Mouse (Mus musculus) hindbrain, embryonic 13.5 days (tissue): ENCODE results near the gene Arfgef2. TPM values are rescaled to one million over a fixed set of nuclear protein-coding genes. Genes with fewer than 3 reads are reported as not detected.

Source experiments
- ATAC-seq: fragments of 200-750 bp; cut with Nextera tagmentation; 2 replicates; pipeline ENCODE4 v1.8.0; 2017; ENCODE audit warnings: moderate TSS enrichment; ENCODE audit not compliant: low FRiP score
- H3K27ac ChIP-seq: fragments of 300-500 bp; sonication (generic); 2 replicates; pipeline ENCODE4 v1.5.1; 2015; ENCODE audit warnings: inconsistent platforms, mild to moderate bottlenecking, moderate library complexity
- H3K27me3 ChIP-seq: fragments of 300-500 bp; sonication (generic); 2 replicates; pipeline ENCODE4 v1.6.1; 2015; ENCODE audit warnings: mild to moderate bottlenecking, inconsistent platforms
- H3K36me3 ChIP-seq: fragments of 300-500 bp; sonication (generic); 2 replicates; pipeline ENCODE4 v1.6.1; 2015; ENCODE audit warnings: mild to moderate bottlenecking, inconsistent platforms
- H3K4me1 ChIP-seq: fragments of 300-500 bp; sonication (generic); replicated peaks from 2 replicates; pipeline ENCODE4 v1.6.1; 2015; ENCODE audit warnings: inconsistent platforms
- H3K4me2 ChIP-seq: fragments of 300-500 bp; sonication (generic); 2 replicates; pipeline ENCODE4 v1.6.1; 2015; ENCODE audit warnings: inconsistent platforms, mild to moderate bottlenecking, moderate library complexity
- H3K4me3 ChIP-seq: fragments of 300-500 bp; sonication (generic); 2 replicates; pipeline ENCODE4 v1.5.1; 2015; ENCODE audit warnings: mild to moderate bottlenecking, inconsistent platforms
- H3K9ac ChIP-seq: fragments of 300-500 bp; sonication (generic); 2 replicates; pipeline ENCODE4 v1.6.1; 2015; ENCODE audit warnings: mild to moderate bottlenecking, inconsistent platforms
- H3K9me3 ChIP-seq: fragments of 300-500 bp; sonication (generic); 2 replicates; pipeline ENCODE4 v1.6.1; 2016; ENCODE audit warnings: inconsistent platforms
- whole genome bisulfite sequencing: fragments of 180-500 bp; shearing (Covaris S2); methylation state at CpG from one replicate; pipeline ENCODE4 v1.1.7; 2015; 5-methylcytosine and 5-hydroxymethylcytosine counted together
- polyA plus RNA-seq: library from polyadenylated mRNA; unstranded; fragments of >200 nt; fragmentation: Nextera tagmentation; extraction: Ambion mirVana; gene quantifications from 2 replicates; pipeline ENCODE4 v1.2.1, GENCODE M21; 2015

The Arfgef2 gene
- polyA plus RNA-seq, 1 experiment from 2014 or later = 3.7 TPM

GRCm38 (mm10) chr2:166874675-166875280, 69.4 kb downstream of the Arfgef2 start:
- Histone ChIP-seq H3K27me3 (no peaks in the 10 kb centered on the region), H3K4me3 (no peak overlapping the region), H3K9me3 (no peaks in the 10 kb centered on the region), H3K27ac (no peak overlapping the region), H3K9ac (no peak overlapping the region), H3K4me2 (no peak overlapping the region), H3K36me3 (peaks cover 75% of the 10 kb centered on the region), H3K4me1 (no peaks in the 10 kb centered on the region)
- 77% methylated on average over 10 of the region's 10 CpGs for WGBS
- no peak for ATAC-seq

- H3K9me3 ChIP-seq = no peaks in the 10 kb centered on the region
- H3K9ac ChIP-seq = no peak overlapping the region
- H3K36me3 ChIP-seq = peaks cover 68% of the 10 kb centered on the region
- H3K4me2 ChIP-seq = no peak overlapping the region
- ATAC-seq = no peak
- H3K4me1 ChIP-seq = no peaks in the 10 kb centered on the region
- H3K27ac ChIP-seq = no peak overlapping the region
- H3K27me3 ChIP-seq = no peaks in the 10 kb centered on the region
- no peak overlapping the region for H3K4me3 ChIP-seq
- 90% methylated on average over 6 of the region's 6 CpGs for WGBS
These were observed 70.2 kb downstream of the Arfgef2 start for GRCm38 (mm10) chr2:166875561-166875960.

GRCm38 (mm10) chr2:166876331-166876730, 70.9 kb downstream of the Arfgef2 start:
- Histone ChIP-seq H3K36me3 (peaks cover 62% of the 10 kb centered on the region), H3K9ac (no peak overlapping the region), H3K27me3 (no peaks in the 10 kb centered on the region), H3K4me2 (no peak overlapping the region), H3K9me3 (no peaks in the 10 kb centered on the region), H3K4me1 (no peaks in the 10 kb centered on the region), H3K4me3 (no peak overlapping the region), H3K27ac (no peak overlapping the region)
- no peak for ATAC-seq
- 86% methylated on average over 10 of the region's 10 CpGs for WGBS

- no peak overlapping the region for H3K4me2 ChIP-seq
- peaks cover 37% of the 10 kb centered on the region for H3K36me3 ChIP-seq
- ATAC-seq = no peak
- H3K4me3 ChIP-seq = no peak overlapping the region
- H3K9ac ChIP-seq = no peak overlapping the region
- 79% methylated on average over 7 of the region's 7 CpGs for WGBS
- no peak overlapping the region for H3K27ac ChIP-seq
- H3K9me3 ChIP-seq = no peaks in the 10 kb centered on the region
- no peaks in the 10 kb centered on the region for H3K27me3 ChIP-seq
- H3K4me1 ChIP-seq = no peaks in the 10 kb centered on the region
These were observed 79.7 kb downstream of the Arfgef2 start for GRCm38 (mm10) chr2:166885066-166885465.

GRCm38 (mm10) chr2:166885619-166886018, 80.2 kb downstream of the Arfgef2 start:
- no peak overlapping the region for H3K4me3 ChIP-seq
- H3K4me2 ChIP-seq = no peak overlapping the region
- ATAC-seq = no peak

GRCm38 (mm10) chr2:166886231-166886630, 80.8 kb downstream of the Arfgef2 start:
- 80% methylated on average over 3 of the region's 3 CpGs for WGBS
- H3K4me1 ChIP-seq = no peaks in the 10 kb centered on the region

More at GRCm38 (mm10) chr2:166885619-166886018, 80.2 kb downstream of the Arfgef2 start:
- no peak overlapping the region for H3K27ac ChIP-seq
- H3K9ac ChIP-seq = no peak overlapping the region
- H3K4me1 ChIP-seq = no peaks in the 10 kb centered on the region
- H3K36me3 ChIP-seq = peaks cover 42% of the 10 kb centered on the region
- no peaks in the 10 kb centered on the region for H3K9me3 ChIP-seq
- H3K27me3 ChIP-seq = no peaks in the 10 kb centered on the region
- WGBS = 79% methylated on average over 10 of the region's 10 CpGs

GRCm38 (mm10) chr2:166887816-166888215, 82.4 kb downstream of the Arfgef2 start:
- Histone ChIP-seq H3K4me3 (no peak overlapping the region), H3K4me2 (no peak overlapping the region), H3K4me1 (no peaks in the 10 kb centered on the region), H3K9ac (no peak overlapping the region), H3K27me3 (no peaks in the 10 kb centered on the region), H3K9me3 (no peaks in the 10 kb centered on the region), H3K27ac (no peak overlapping the region), H3K36me3 (peaks cover 49% of the 10 kb centered on the region)
- no peak for ATAC-seq
- 33% methylated on average over 11 of the region's 11 CpGs for WGBS

More at GRCm38 (mm10) chr2:166886231-166886630, 80.8 kb downstream of the Arfgef2 start:
- Histone ChIP-seq H3K27ac (no peak overlapping the region), H3K9ac (no peak overlapping the region), H3K4me2 (no peak overlapping the region), H3K9me3 (no peaks in the 10 kb centered on the region), H3K36me3 (peaks cover 45% of the 10 kb centered on the region), H3K27me3 (no peaks in the 10 kb centered on the region), H3K4me3 (no peak overlapping the region)
- no peak for ATAC-seq

GRCm38 (mm10) chr2:166891366-166891880, 86.0 kb downstream of the Arfgef2 start:
- no peaks in the 10 kb centered on the region for H3K4me1 ChIP-seq
- peaks cover 48% of the 10 kb centered on the region for H3K36me3 ChIP-seq
- no peak overlapping the region for H3K4me3 ChIP-seq
- no peak overlapping the region for H3K27ac ChIP-seq
- WGBS = 74% methylated on average over 9 of the region's 9 CpGs
- no peaks in the 10 kb centered on the region for H3K27me3 ChIP-seq
- no peaks in the 10 kb centered on the region for H3K9me3 ChIP-seq
- no peak for ATAC-seq
- H3K9ac ChIP-seq = no peak overlapping the region
- H3K4me2 ChIP-seq = no peak overlapping the region

- Histone ChIP-seq H3K36me3 (peaks cover 47% of the 10 kb centered on the region), H3K4me2 (no peak overlapping the region), H3K9me3 (no peaks in the 10 kb centered on the region), H3K4me1 (no peaks in the 10 kb centered on the region), H3K4me3 (no peak overlapping the region), H3K9ac (no peak overlapping the region), H3K27me3 (no peaks in the 10 kb centered on the region), H3K27ac (no peak overlapping the region)
- 95% methylated on average over 8 of the region's 8 CpGs for WGBS
- ATAC-seq = no peak
These were observed 86.8 kb downstream of the Arfgef2 start for GRCm38 (mm10) chr2:166892158-166892680.

- no peak overlapping the region for H3K9ac ChIP-seq
- H3K4me1 ChIP-seq = no peaks in the 10 kb centered on the region
- no peak overlapping the region for H3K27ac ChIP-seq
- H3K4me3 ChIP-seq = no peak overlapping the region
- H3K27me3 ChIP-seq = no peaks in the 10 kb centered on the region
- no peak for ATAC-seq
- peaks cover 49% of the 10 kb centered on the region for H3K36me3 ChIP-seq
- H3K9me3 ChIP-seq = no peaks in the 10 kb centered on the region
- H3K4me2 ChIP-seq = no peak overlapping the region
- WGBS = 91% methylated on average over 5 of the region's 5 CpGs
These were observed 87.6 kb downstream of the Arfgef2 start for GRCm38 (mm10) chr2:166893036-166893435.

GRCm38 (mm10) chr2:166896368-166896767, 91.0 kb downstream of the Arfgef2 start:
- no peak overlapping the region for H3K4me2 ChIP-seq
- no peak overlapping the region for H3K4me3 ChIP-seq
- no peaks in the 10 kb centered on the region for H3K9me3 ChIP-seq
- H3K9ac ChIP-seq = no peak overlapping the region
- no peaks in the 10 kb centered on the region for H3K4me1 ChIP-seq
- no peak for ATAC-seq
- no peak overlapping the region for H3K27ac ChIP-seq
- WGBS = 70% methylated on average over 13 of the region's 13 CpGs
- peaks cover 36% of the 10 kb centered on the region for H3K36me3 ChIP-seq
- no peaks in the 10 kb centered on the region for H3K27me3 ChIP-seq

GRCm38 (mm10) chr2:166896974-166897373, 91.6 kb downstream of the Arfgef2 start:
- Histone ChIP-seq H3K4me1 (no peaks in the 10 kb centered on the region), H3K9me3 (no peaks in the 10 kb centered on the region), H3K4me2 (no peak overlapping the region), H3K27me3 (no peaks in the 10 kb centered on the region), H3K27ac (no peak overlapping the region; the same call in 1 of the 2 replicates), H3K36me3 (peaks cover 30% of the 10 kb centered on the region), H3K4me3 (no peak overlapping the region), H3K9ac (no peak overlapping the region; the same call in 1 of the 2 replicates)
- WGBS = 91% methylated on average over 12 of the region's 12 CpGs
- ATAC-seq = no peak

- Histone ChIP-seq H3K36me3 (peaks cover 12% of the 10 kb centered on the region), H3K9ac (no peak overlapping the region), H3K4me3 (no peak overlapping the region), H3K27ac (no peak overlapping the region), H3K4me1 (no peaks in the 10 kb centered on the region), H3K4me2 (no peak overlapping the region), H3K9me3 (no peaks in the 10 kb centered on the region), H3K27me3 (no peaks in the 10 kb centered on the region)
- WGBS = 82% methylated on average over 2 of the region's 2 CpGs
- no peak for ATAC-seq
These were observed 93.8 kb downstream of the Arfgef2 start for GRCm38 (mm10) chr2:166899161-166899560.
